Mouse (Mus musculus) stomach, adult 2 months (tissue): ENCODE results near the gene Slc6a14. TPM values are rescaled to one million over a fixed set of nuclear protein-coding genes. Genes with fewer than 3 reads are reported as not detected.

Experiments used
- polyA plus RNA-seq: library from polyadenylated mRNA; depleted of rRNA; stranded (reverse); fragments of >200 nt; gene quantifications from 2 replicates; pipeline ENCODE4 v1.2.3, GENCODE M21; 2012; rRNA removed

Gene Slc6a14
- polyA plus RNA-seq = 0.02 TPM in 1 of 2 replicates, not detected in the other

GRCm38 (mm10) chrX:21714829-21715228 lies at the start of gene Slc6a14:
Slc6a14 (plus strand) TSS chrX:21714896.

GRCm38 (mm10) chrX:21744997-21745396 lies 30.3 kb downstream of the Slc6a14 start, which contains the start of gene Gm28269:
Gm28269 (minus strand) TSS chrX:21745097.

Other genes with a start within 250 kb of the Slc6a14 start
- gene Agtr2, start 230.4 kb upstream of the Slc6a14 start, polyA plus RNA-seq = 0.02 TPM in 1 of 2 replicates, not detected in the other
- gene Gm28269, start 30.2 kb downstream of the Slc6a14 start, polyA plus RNA-seq = not detected in 2 replicates